Mouse (Mus musculus) kidney, adult 2 months (tissue): ENCODE measurements around the gene Tmprss12.

ENCODE experiments used
- CTCF ChIP-seq: fragments of 200-500 bp; conservative IDR thresholded peaks from 2 replicates; pipeline ENCODE4 v1.5.1; 2011; ENCODE audit warnings: low read depth, mild to moderate bottlenecking, control low read depth, low read length, moderate library complexity, mixed read lengths; ENCODE audit not compliant: insufficient read depth, insufficient read length
- POLR2A ChIP-seq: fragments of 200-500 bp; IDR thresholded peaks from one replicate; pipeline ENCODE4 v1.6.1; 2011; ENCODE audit warnings: low read depth, low read length, control low read depth

DNA sequence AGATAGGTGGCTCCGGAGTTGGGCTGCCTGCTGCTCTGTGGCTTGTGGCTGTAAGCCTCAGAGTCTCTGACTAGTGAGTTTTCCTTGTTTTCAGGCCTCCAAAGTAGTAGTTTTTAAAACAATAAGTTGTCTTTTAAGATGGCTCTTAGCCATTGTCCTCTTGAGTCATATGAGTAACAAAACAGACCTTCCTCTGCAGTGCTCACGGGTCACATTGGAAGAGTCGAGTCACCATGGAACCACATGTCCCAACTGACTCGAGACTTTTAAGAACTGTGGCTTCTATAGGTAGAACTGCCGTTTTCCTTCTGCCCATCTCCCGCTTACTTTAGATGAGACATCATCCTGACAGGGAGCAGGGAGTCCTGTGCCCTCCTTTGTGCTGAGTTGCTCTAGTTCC, 43.7 kb upstream of the Tmprss12 start:
- TF ChIP-seq CTCF (no peak), POLR2A (no peak)
